Mouse (Mus musculus) midbrain, embryonic 11.5 days (tissue): Measurements from ENCODE around the gene Corin. TPM values are rescaled to one million over a fixed set of nuclear protein-coding genes. Genes with fewer than 3 reads are reported as not detected.

ENCODE experiments used
- ATAC-seq: fragments of 200-750 bp; cut with Nextera tagmentation; 2 replicates; pipeline ENCODE4 v1.8.0; 2017; ENCODE audit warnings: moderate TSS enrichment, moderate library complexity; ENCODE audit not compliant: low FRiP score
- DNase-seq: peaks from one replicate; pipeline ENCODE4 v3.0.0; 2015; ENCODE audit warnings: low spot score; ENCODE audit errors: missing footprints
- H3K27ac ChIP-seq: fragments of 300-500 bp; sonication (generic); 2 replicates; pipeline ENCODE4 v1.5.1; 2014; ENCODE audit warnings: low read depth, low read length
- H3K27me3 ChIP-seq: fragments of 300-500 bp; sonication (generic); 2 replicates; pipeline ENCODE4 v1.6.1; 2014; ENCODE audit warnings: mild to moderate bottlenecking, low read length, moderate library complexity, mixed read lengths; ENCODE audit not compliant: control insufficient read depth, insufficient read depth
- H3K36me3 ChIP-seq: fragments of 300-500 bp; sonication (generic); 2 replicates; pipeline ENCODE4 v1.6.1; 2014; ENCODE audit warnings: mild to moderate bottlenecking, low read length, moderate library complexity, mixed read lengths; ENCODE audit not compliant: control insufficient read depth, insufficient read depth
- H3K4me1 ChIP-seq: fragments of 300-500 bp; sonication (generic); 2 replicates; pipeline ENCODE4 v1.6.1; 2014; ENCODE audit warnings: low read length; ENCODE audit not compliant: control insufficient read depth, insufficient read depth
- H3K4me2 ChIP-seq: fragments of 300-500 bp; sonication (generic); 2 replicates; pipeline ENCODE4 v1.6.1; 2014; ENCODE audit warnings: mild to moderate bottlenecking, moderate library complexity
- H3K4me3 ChIP-seq: fragments of 300-500 bp; sonication (generic); 2 replicates; pipeline ENCODE4 v1.5.1; 2014; ENCODE audit warnings: low read depth, low read length
- H3K9ac ChIP-seq: fragments of 300-500 bp; sonication (generic); 2 replicates; pipeline ENCODE4 v1.6.1; 2014; ENCODE audit warnings: low read length
- H3K9me3 ChIP-seq: fragments of 300-500 bp; sonication (generic); 2 replicates; pipeline ENCODE4 v1.6.1; 2016; ENCODE audit warnings: low read length; ENCODE audit not compliant: control insufficient read depth
- WGBS: fragments of 180-500 bp; shearing (Covaris S2); extraction: QIAGEN DNeasy Blood & Tissue Kit; methylation state at CpG from one replicate; pipeline ENCODE4 v1.1.7; 2014; 5-methylcytosine and 5-hydroxymethylcytosine counted together
- polyA plus RNA-seq: library from polyadenylated mRNA; unstranded; fragments of >200 nt; fragmentation: Nextera tagmentation; extraction: Ambion mirVana; gene quantifications from 2 replicates; pipeline ENCODE4 v1.2.1, GENCODE M21; 2014

The Corin gene
- polyA plus RNA-seq, 1 experiment from 2014 or later, result 7.8 TPM

GRCm38 (mm10) chr5:72425342-72426010, 78.8 kb downstream of the Corin start:
- Histone ChIP-seq H3K4me1 (no peaks in the 10 kb centered on the region), H3K9me3 (no peaks in the 10 kb centered on the region), H3K4me2 (no peak overlapping the region), H3K27me3 (no peaks in the 10 kb centered on the region), H3K27ac (no peak overlapping the region), H3K4me3 (no peak overlapping the region), H3K36me3 (no peaks in the 10 kb centered on the region), H3K9ac (no peak overlapping the region)
- DNase-seq (peak; percentile 67), ATAC-seq (no peak)

- H3K36me3 ChIP-seq, result no peaks in the 10 kb centered on the region
- no peak overlapping the region; the same call in 1 of the 2 replicates for H3K27ac ChIP-seq
- H3K9me3 ChIP-seq, result no peaks in the 10 kb centered on the region
- no peaks in the 10 kb centered on the region; the same call in 1 of the 2 replicates for H3K27me3 ChIP-seq
- WGBS, result 35% methylated on average over 10 of the region's 10 CpGs
- no peak overlapping the region for H3K9ac ChIP-seq
- ATAC-seq, result peak; percentile 85
- no peak overlapping the region for H3K4me2 ChIP-seq
- no peak overlapping the region for H3K4me3 ChIP-seq
- peaks cover 2% of the 10 kb centered on the region; the same call in 1 of the 2 replicates for H3K4me1 ChIP-seq
- peak; percentile 87 for DNase-seq
Observed at GRCm38 (mm10) chr5:72411874-72412329, 92.4 kb downstream of the Corin start.

- Histone ChIP-seq H3K9ac (no peak overlapping the region), H3K9me3 (no peaks in the 10 kb centered on the region), H3K4me1 (peaks cover 2% of the 10 kb centered on the region; the same call in 1 of the 2 replicates), H3K4me3 (no peak overlapping the region), H3K27ac (no peak overlapping the region), H3K27me3 (no peaks in the 10 kb centered on the region; the same call in 1 of the 2 replicates), H3K4me2 (no peak overlapping the region), H3K36me3 (no peaks in the 10 kb centered on the region)
- DNase-seq (no peak), ATAC-seq (no peak)
- 96% methylated on average over 3 of the region's 3 CpGs for WGBS
Observed at GRCm38 (mm10) chr5:72410841-72411240, 93.4 kb downstream of the Corin start.

GRCm38 (mm10) chr5:72403376-72403775, 100.9 kb downstream of the Corin start:
- Histone ChIP-seq H3K27ac (no peak overlapping the region), H3K4me2 (no peak overlapping the region), H3K9me3 (no peaks in the 10 kb centered on the region), H3K9ac (no peak overlapping the region), H3K4me3 (no peak overlapping the region), H3K4me1 (no peaks in the 10 kb centered on the region), H3K27me3 (no peaks in the 10 kb centered on the region), H3K36me3 (no peaks in the 10 kb centered on the region)
- 84% methylated on average over 9 of the region's 9 CpGs for WGBS
- no peak for ATAC-seq
- no peak for DNase-seq

GRCm38 (mm10) chr5:72402913-72403312, 101.4 kb downstream of the Corin start:
- WGBS, result 78% methylated on average over 5 of the region's 5 CpGs
- Histone ChIP-seq H3K36me3 (no peaks in the 10 kb centered on the region), H3K27me3 (no peaks in the 10 kb centered on the region), H3K4me2 (no peak overlapping the region), H3K4me3 (no peak overlapping the region), H3K27ac (no peak overlapping the region), H3K9me3 (no peaks in the 10 kb centered on the region), H3K9ac (no peak overlapping the region), H3K4me1 (no peaks in the 10 kb centered on the region)
- DNase-seq (peak; percentile 86), ATAC-seq (no peak)

- 62% methylated on average over 10 of the region's 10 CpGs for WGBS
Observed at GRCm38 (mm10) chr5:72401778-72402177, 102.5 kb downstream of the Corin start.

GRCm38 (mm10) chr5:72401251-72401650, 103.0 kb downstream of the Corin start:
- H3K27me3 ChIP-seq, result no peaks in the 10 kb centered on the region
- peak; percentile 69 for DNase-seq
- no peak for ATAC-seq
- H3K27ac ChIP-seq, result no peak overlapping the region
- H3K9ac ChIP-seq, result no peak overlapping the region
- WGBS, result 85% methylated on average over 3 of the region's 3 CpGs
- no peak overlapping the region for H3K4me3 ChIP-seq
- no peaks in the 10 kb centered on the region for H3K9me3 ChIP-seq
- no peaks in the 10 kb centered on the region for H3K4me1 ChIP-seq
- H3K4me2 ChIP-seq, result no peak overlapping the region
- no peaks in the 10 kb centered on the region for H3K36me3 ChIP-seq

More at GRCm38 (mm10) chr5:72401778-72402177, 102.5 kb downstream of the Corin start:
- no peak overlapping the region for H3K27ac ChIP-seq
- no peaks in the 10 kb centered on the region for H3K27me3 ChIP-seq
- H3K9me3 ChIP-seq, result no peaks in the 10 kb centered on the region
- DNase-seq, result no peak
- no peaks in the 10 kb centered on the region for H3K4me1 ChIP-seq
- no peak overlapping the region for H3K9ac ChIP-seq
- no peak overlapping the region for H3K4me3 ChIP-seq
- no peaks in the 10 kb centered on the region for H3K36me3 ChIP-seq
- H3K4me2 ChIP-seq, result no peak overlapping the region
- 0 out of 2 replicates have a peak, but pooled peaks have one; percentile 30 for ATAC-seq

GRCm38 (mm10) chr5:72382148-72382547, 122.1 kb downstream of the Corin start:
- ATAC-seq, result no peak
- no peak overlapping the region for H3K27ac ChIP-seq
- no peaks in the 10 kb centered on the region for H3K4me1 ChIP-seq
- H3K9ac ChIP-seq, result no peak overlapping the region
- no peaks in the 10 kb centered on the region for H3K36me3 ChIP-seq
- DNase-seq, result peak; percentile 53
- 82% methylated on average over 1 of the region's 1 CpGs for WGBS
- no peak overlapping the region for H3K4me3 ChIP-seq
- no peaks in the 10 kb centered on the region for H3K9me3 ChIP-seq
- H3K4me2 ChIP-seq, result no peak overlapping the region
- H3K27me3 ChIP-seq, result no peaks in the 10 kb centered on the region

- Histone ChIP-seq H3K4me1 (no peaks in the 10 kb centered on the region), H3K9ac (no peak overlapping the region), H3K9me3 (no peaks in the 10 kb centered on the region), H3K4me3 (no peak overlapping the region), H3K36me3 (no peaks in the 10 kb centered on the region), H3K4me2 (no peak overlapping the region), H3K27me3 (no peaks in the 10 kb centered on the region), H3K27ac (no peak overlapping the region)
- WGBS, result 78% methylated on average over 8 of the region's 8 CpGs
- DNase-seq, result peak; percentile 75
- ATAC-seq, result no peak
Observed at GRCm38 (mm10) chr5:72380616-72381015, 123.7 kb downstream of the Corin start.
